Mouse (Mus musculus) central nervous system, embryonic 11.5 days (tissue): ENCODE measurements around the gene Tmem246. TPM values are rescaled to one million over a fixed set of nuclear protein-coding genes. Genes with fewer than 3 reads are reported as not detected.

Source experiments
- polyA plus RNA-seq: library from polyadenylated mRNA; depleted of rRNA; stranded (reverse); fragments of >200 nt; gene quantifications from 2 replicates; pipeline ENCODE4 v1.2.3, GENCODE M21; 2012; rRNA removed

The Tmem246 gene
- polyA plus RNA-seq = 9.5 and 13.5 TPM in 2 replicates

DNA sequence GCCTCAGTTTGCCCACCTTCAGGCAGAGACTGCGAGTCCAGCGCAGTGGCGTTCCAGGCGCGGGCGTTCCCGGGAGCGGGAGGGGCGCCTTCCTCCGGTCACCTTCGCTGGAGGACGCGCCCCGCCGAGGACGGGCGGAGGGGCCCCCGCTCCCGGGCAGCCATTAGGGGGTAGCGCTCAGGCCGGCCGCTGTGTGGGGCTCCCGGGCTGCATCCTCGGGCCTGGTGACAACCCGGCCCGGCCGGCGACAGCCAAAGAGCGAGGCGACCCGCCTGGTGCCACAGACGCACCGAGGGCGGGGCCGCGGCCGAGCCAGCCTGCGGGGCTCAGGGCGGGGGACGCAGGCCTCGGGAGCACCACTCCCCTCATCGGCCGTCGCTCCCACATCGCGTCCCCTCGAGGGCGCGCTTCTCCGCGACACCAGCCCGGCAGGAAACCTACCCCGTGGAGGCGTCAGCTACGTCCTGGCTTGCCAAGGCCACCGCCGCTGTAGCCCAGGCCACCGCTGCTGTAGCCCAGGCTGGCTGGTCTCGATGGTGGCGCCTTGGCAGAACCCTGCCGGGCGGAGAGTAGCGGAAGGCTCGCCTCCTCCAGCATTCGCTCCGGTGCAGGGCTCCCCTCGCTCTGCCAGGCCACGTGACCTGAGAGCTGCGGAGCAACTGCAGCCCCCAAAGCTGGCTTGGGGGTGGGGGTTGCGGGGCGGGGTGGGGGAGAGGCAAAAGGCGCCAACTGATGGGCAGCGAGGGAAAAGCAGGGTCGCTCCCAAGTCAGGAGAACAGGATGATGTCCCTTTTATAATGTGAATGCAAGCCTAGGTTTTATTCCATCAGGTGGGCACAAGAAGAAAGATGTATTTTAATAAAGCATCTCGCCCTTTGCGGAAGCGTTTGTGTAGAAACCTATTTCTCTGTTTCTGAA is at the start of gene Tmem246:
Gene Tmem246 (minus strand): TSS at position 694 of the 918 bp plus-strand sequence.

GRCm38 (mm10) chr4:49631319-49632138 is 33.9 kb upstream of the Tmem246 start, which contains the start of gene Rnf20:
TSS of gene Rnf20 (plus strand) at chr4:49632006.

DNA sequence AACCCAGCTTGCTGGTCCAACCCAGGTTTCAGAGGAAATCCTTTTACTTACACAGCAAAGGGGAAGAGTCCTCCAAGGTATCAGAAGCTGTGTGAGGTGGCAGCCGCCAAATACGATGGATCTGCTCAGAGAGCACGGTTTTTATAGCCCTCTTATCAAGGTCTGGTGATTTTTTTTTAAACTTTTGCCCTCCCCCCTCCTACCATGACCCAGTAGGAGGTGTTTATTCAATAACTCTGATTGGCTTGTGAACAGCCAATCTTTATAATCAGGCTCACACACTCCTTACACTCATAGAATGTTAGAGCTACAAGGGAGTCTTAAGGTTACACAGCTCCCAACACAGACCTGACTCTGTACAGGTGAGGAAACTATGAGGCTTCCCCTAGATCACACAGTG is 48.3 kb downstream of the Tmem246 start, which contains the start of gene Aldob:
Gene Aldob (minus strand): TSS at position 164 of the 400 bp plus-strand sequence.

Other genes starting within 250 kb of the Tmem246 start
- not detected in 2 replicates for gene Acnat2, start 189.7 kb downstream of the Tmem246 start, polyA plus RNA-seq
- gene Acnat1, start 124.0 kb downstream of the Tmem246 start, polyA plus RNA-seq = 0.07 TPM in 1 of 2 replicates, not detected in the other
- gene Baat, start 91.3 kb downstream of the Tmem246 start, polyA plus RNA-seq = 0.53 and 0.77 TPM in 2 replicates
- 36.0 and 46.3 TPM in 2 replicates for gene Mrpl50, start 76.8 kb downstream of the Tmem246 start, polyA plus RNA-seq
- gene Zfp189, start 76.7 kb downstream of the Tmem246 start, polyA plus RNA-seq = 7.0 and 8.6 TPM in 2 replicates
- gene Aldob, start 48.3 kb downstream of the Tmem246 start, polyA plus RNA-seq = 0.84 and 1.3 TPM in 2 replicates
- 69.4 and 103 TPM in 2 replicates for gene Rnf20, start 34.1 kb upstream of the Tmem246 start, polyA plus RNA-seq
- 0.02 and 0.04 TPM in 2 replicates for gene Ppp3r2, start 84.1 kb upstream of the Tmem246 start, polyA plus RNA-seq
- 0.53 and 1.6 TPM in 2 replicates for gene Grin3a, start 247.9 kb upstream of the Tmem246 start, polyA plus RNA-seq